Mouse (Mus musculus): ENCODE data around the gene Upp2. TPM values are rescaled to one million over a fixed set of nuclear protein-coding genes. Genes with fewer than 3 reads are reported as not detected.

The Upp2 gene
- total RNA-seq, 1 experiment from 2014 or later: 17.9 TPM

Other genes with a start within 250 kb of the Upp2 start
- 11.0 and 16.8 TPM in 2 replicates for gene Acvr1c, start 209.4 kb upstream of the Upp2 start, total RNA-seq (2021)
- not detected in 2 replicates for gene Gm17409, start 97.2 kb upstream of the Upp2 start, total RNA-seq (2021)
- 40.1 and 50.7 TPM in 2 replicates for gene Acvr1, start 141 bp upstream of the Upp2 start, total RNA-seq (2021)

Measured in adrenal gland, postnatal 25 days (tissue).